Mouse (Mus musculus) heart, embryonic 14.5 days (tissue): ENCODE results near the gene Patj. TPM values are rescaled to one million over a fixed set of nuclear protein-coding genes. Genes with fewer than 3 reads are reported as not detected.

Experiments
- ATAC-seq: fragments of 200-750 bp; cut with Nextera tagmentation; 2 replicates; pipeline ENCODE4 v1.8.0; 2017; ENCODE audit warnings: low read depth, moderate TSS enrichment; ENCODE audit not compliant: insufficient number of reproducible peaks, insufficient read depth, low FRiP score
- H3K27ac ChIP-seq, 2 experiments: fragments of 200-500 bp in 1 of 2; fragments of 300-500 bp in 1 of 2; sonication (generic) in 1 of 2; replicated peaks in 1 of 2; 2 replicates each; pipeline ENCODE4 v1.5.1; 2012 to 2014; ENCODE audit warnings: low read depth in 2 of 2, low read length in 2 of 2, control low read depth in 1 of 2, mild to moderate bottlenecking in 1 of 2, mixed read lengths in 1 of 2; ENCODE audit not compliant: control insufficient read depth in 1 of 2, insufficient read depth in 1 of 2
- H3K27me3 ChIP-seq: fragments of 300-500 bp; sonication (generic); 2 replicates; pipeline ENCODE4 v1.6.1; 2014; ENCODE audit warnings: mild to moderate bottlenecking, low read length, control low read depth; ENCODE audit not compliant: control insufficient read depth, insufficient read depth
- H3K36me3 ChIP-seq: fragments of 300-500 bp; sonication (generic); 2 replicates; pipeline ENCODE4 v1.6.1; 2014; ENCODE audit warnings: mild to moderate bottlenecking, control low read depth, low read length, mixed read lengths; ENCODE audit not compliant: control insufficient read depth, insufficient read depth
- H3K4me1 ChIP-seq, 2 experiments: fragments of 200-500 bp in 1 of 2; fragments of 300-500 bp in 1 of 2; sonication (generic) in 1 of 2; 2 replicates each; pipeline ENCODE4 v1.6.1; 2012 to 2014; ENCODE audit warnings: low read length in 2 of 2, control low read depth in 1 of 2, mixed read lengths in 1 of 2; ENCODE audit not compliant: control insufficient read depth in 2 of 2, insufficient read depth in 2 of 2
- H3K4me2 ChIP-seq: fragments of 300-500 bp; sonication (generic); 2 replicates; pipeline ENCODE4 v1.6.1; 2014; ENCODE audit warnings: mild to moderate bottlenecking, low read length
- H3K4me3 ChIP-seq, 2 experiments: fragments of 200-500 bp in 1 of 2; fragments of 300-500 bp in 1 of 2; sonication (generic) in 1 of 2; 2 replicates each; pipeline ENCODE4 v1.5.1; 2012 to 2014; ENCODE audit warnings: low read length in 2 of 2, mild to moderate bottlenecking in 2 of 2, control low read depth in 1 of 2, low read depth in 1 of 2, moderate library complexity in 1 of 2; ENCODE audit not compliant: control insufficient read depth in 1 of 2, insufficient read depth in 1 of 2
- H3K9ac ChIP-seq: fragments of 300-500 bp; sonication (generic); 2 replicates; pipeline ENCODE4 v1.6.1; 2014; ENCODE audit warnings: mild to moderate bottlenecking, low read length
- H3K9me3 ChIP-seq: fragments of 300-500 bp; sonication (generic); 2 replicates; pipeline ENCODE4 v1.6.1; 2016; ENCODE audit warnings: low read length, control low read depth; ENCODE audit not compliant: control insufficient read depth
- WGBS: fragments of 180-500 bp; shearing (Covaris S2); extraction: QIAGEN DNeasy Blood & Tissue Kit; methylation state at CpG from one replicate; pipeline ENCODE4 v1.1.7; 2014; 5-methylcytosine and 5-hydroxymethylcytosine counted together
- polyA plus RNA-seq: library from polyadenylated mRNA; unstranded; fragments of >200 nt; fragmentation: Nextera tagmentation; extraction: Ambion mirVana; gene quantifications from 2 replicates; pipeline ENCODE4 v1.2.1, GENCODE M21; 2014

Patj gene
- polyA plus RNA-seq, 1 experiment from 2014 or later = 11.2 TPM

DNA sequence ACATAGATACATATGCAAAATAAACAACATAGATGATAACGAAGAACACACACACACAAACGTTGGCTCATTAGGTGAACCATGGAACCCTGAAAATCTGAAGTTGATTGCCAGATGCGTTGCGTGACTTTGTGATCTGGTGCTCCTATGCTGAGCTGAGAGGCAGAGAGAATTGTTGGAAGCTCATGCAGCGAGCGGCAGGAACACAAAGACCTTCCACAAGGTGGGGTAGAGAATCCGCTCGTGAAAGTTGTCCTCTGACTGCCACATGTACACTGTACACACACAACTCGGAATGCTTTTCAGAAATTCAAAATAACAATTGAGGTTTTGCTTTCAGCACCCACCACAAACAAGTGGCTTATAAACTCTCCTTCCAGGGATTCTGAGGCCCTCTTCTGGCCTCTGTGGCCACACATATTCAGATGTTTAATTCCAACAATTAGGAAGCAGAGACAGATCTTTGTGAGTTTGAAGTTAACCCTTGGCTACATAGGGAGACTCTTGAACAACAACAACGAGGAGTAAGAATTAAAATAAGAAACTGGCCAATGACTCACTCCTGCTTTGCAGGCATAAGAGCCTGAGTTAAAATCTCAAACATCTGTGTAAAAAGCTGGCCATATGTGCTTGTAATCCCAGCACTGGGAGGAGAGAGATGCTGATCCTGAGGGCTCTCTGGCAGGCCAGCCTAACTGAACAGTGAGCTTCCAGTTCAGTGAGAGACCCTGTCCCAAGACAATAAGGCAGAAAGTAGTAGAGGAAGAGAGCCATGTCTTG lies 116.6 kb downstream of the Patj start:
- 78% methylated on average over 10 of the region's 10 CpGs for WGBS
- H3K9ac ChIP-seq = no peak overlapping the region
- H3K27ac ChIP-seq = peak overlapping the region; percentile 83 to 90
- no peaks in the 10 kb centered on the region for H3K9me3 ChIP-seq
- no peak overlapping the region for H3K4me2 ChIP-seq
- H3K36me3 ChIP-seq = 0 out of 2 replicates have a peak, but pooled peaks cover 2% of the 10 kb centered on the region
- H3K27me3 ChIP-seq = no peaks in the 10 kb centered on the region
- H3K4me3 ChIP-seq = no peak overlapping the region
- peaks cover 17 to 20% of the 10 kb centered on the region in 2 experiments for H3K4me1 ChIP-seq
- ATAC-seq = no peak

DNA sequence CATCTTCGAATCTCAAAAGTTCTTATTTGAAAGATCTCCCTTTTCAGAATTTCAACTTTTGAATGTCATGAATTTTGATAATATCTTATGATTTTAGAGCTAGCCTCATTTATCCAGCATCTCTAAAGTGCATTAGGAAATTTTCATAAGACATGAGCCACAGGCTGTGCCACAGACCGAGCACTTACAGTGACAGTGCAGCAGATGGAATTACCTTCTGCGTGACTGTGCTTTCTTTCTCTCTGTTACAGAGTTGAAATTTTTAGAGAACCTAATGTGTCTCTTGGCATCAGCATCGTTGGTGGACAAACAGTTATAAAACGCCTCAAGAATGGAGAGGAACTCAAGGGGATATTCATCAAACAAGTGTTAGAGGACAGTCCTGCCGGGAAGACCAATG lies 124.9 kb downstream of the Patj start:
- Histone ChIP-seq H3K4me3 (no peak overlapping the region), H3K4me2 (no peak overlapping the region), H3K9me3 (no peaks in the 10 kb centered on the region), H3K36me3 (0 out of 2 replicates have a peak, but pooled peaks cover 7% of the 10 kb centered on the region), H3K27me3 (no peaks in the 10 kb centered on the region), H3K27ac (no peak overlapping the region), H3K9ac (no peak overlapping the region), H3K4me1 (no peaks in the 10 kb centered on the region)
- no peak for ATAC-seq
- 81% methylated on average over 6 of the region's 6 CpGs for WGBS

DNA sequence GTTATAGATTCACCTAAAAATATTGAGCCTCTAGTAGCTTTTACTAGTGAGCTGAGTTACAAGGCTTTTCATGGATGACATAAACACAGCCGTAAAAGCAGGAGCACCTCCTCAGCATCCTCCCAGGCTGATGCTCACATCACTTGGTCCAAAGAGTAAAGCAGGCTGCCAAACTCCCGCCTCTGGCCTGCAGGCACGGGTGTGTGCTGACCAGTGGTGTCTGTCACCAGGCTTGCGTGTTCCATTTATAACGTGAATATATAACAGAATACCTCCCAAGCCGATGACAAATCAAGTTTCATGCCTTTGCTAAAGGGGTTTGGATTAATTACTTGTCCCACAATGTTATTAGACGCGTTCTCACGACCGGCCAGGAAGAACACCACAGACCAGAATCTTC lies 128.9 kb downstream of the Patj start:
- H3K9ac ChIP-seq = no peak overlapping the region
- H3K36me3 ChIP-seq = 0 out of 2 replicates have a peak, but pooled peaks cover 5% of the 10 kb centered on the region
- ATAC-seq = no peak
- H3K4me3 ChIP-seq = no peak overlapping the region
- no peaks in the 10 kb centered on the region for H3K4me1 ChIP-seq
- WGBS = 90% methylated on average over 10 of the region's 10 CpGs
- no peak overlapping the region for H3K4me2 ChIP-seq
- H3K9me3 ChIP-seq = no peaks in the 10 kb centered on the region
- no peak overlapping the region for H3K27ac ChIP-seq
- no peaks in the 10 kb centered on the region for H3K27me3 ChIP-seq

DNA sequence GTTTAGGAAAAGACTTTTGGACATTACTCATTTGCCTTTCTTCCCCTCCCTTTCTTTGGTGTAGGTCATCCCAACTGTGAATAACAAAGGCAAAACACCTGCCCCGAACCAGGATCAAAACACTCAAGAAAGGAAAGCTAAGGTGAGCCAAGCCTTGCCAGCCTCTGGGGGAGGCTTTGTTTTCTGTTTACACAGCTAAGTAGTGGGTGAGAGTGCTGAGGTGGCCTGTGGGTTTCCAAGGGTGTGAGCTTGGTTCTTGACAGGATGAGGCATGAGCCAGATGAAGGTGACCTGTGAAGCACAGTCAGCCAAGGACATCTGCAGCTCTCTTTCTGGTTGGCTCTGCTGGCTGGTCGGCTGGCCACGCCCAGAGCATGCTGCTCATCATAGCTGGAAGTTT lies 139.9 kb downstream of the Patj start:
- Histone ChIP-seq H3K27ac (no peak overlapping the region), H3K4me3 (no peak overlapping the region), H3K27me3 (no peaks in the 10 kb centered on the region), H3K9ac (no peak overlapping the region), H3K9me3 (no peaks in the 10 kb centered on the region), H3K4me2 (no peak overlapping the region), H3K4me1 (no peaks in the 10 kb centered on the region), H3K36me3 (no peaks in the 10 kb centered on the region)
- ATAC-seq = no peak
- 85% methylated on average over 3 of the region's 3 CpGs for WGBS

DNA sequence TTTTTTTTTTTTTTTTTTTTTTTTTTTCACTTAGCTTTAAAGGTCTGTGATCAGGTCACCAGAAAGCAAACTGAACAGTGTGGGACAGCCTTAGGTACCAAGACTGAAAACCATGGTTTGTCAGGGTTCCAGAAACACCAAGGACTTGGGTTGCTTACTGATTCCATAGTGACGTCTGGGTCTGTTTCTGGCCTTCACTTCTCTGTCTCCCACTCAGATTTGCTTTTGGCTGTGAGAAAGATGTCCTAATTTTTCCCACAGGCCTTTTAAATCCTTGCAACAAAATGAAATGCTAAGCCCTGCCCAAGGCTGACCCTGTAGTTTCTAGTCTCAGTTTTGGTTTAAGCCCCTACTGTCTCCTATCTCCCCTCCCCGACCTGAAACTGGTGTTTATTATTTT lies 146.0 kb downstream of the Patj start:
- Histone ChIP-seq H3K27me3 (no peaks in the 10 kb centered on the region), H3K36me3 (no peaks in the 10 kb centered on the region), H3K9me3 (no peaks in the 10 kb centered on the region), H3K4me3 (no peak overlapping the region), H3K9ac (no peak overlapping the region), H3K4me2 (no peak overlapping the region), H3K27ac (no peak overlapping the region), H3K4me1 (no peaks in the 10 kb centered on the region)
- 80% methylated on average over 2 of the region's 2 CpGs for WGBS
- ATAC-seq = no peak

DNA sequence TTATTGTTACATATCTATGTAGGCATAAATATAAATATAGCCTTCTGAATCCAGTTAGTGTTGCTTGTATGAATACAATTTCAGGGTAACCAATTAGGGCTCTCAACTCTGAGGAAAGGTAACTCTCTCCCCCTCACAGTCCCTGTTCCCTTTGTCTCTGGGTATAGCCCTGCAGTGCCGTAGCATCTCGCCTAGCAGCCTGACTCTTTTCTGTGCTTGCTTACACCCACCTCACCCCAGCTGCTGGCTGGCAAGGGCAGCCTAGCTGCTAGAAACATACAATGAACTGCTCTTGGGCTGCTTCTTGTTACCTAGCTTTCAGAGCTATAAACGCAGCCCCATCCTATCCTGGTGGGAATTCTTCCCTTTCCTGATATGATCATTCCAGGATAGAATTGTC lies 147.4 kb downstream of the Patj start:
- no peaks in the 10 kb centered on the region for H3K36me3 ChIP-seq

DNA sequence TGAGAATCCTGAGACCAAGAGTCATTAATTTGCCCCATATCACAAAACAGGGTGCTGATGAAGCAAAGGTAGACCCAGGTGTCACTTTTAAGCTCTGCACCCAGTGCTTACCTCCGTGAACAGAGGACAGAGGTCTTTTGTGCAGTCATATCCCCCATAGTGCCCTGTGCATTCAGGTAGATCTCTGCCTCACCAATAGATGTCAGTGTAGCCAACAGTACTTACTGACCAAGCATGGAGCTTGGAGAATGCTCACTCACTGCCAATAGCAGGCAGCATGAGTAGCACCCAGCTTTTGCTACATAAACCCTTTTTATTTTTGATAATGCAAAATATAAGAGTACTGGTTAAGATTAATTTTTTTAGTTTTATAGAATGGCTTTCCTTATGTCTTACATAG lies 149.8 kb downstream of the Patj start:
- H3K4me1 ChIP-seq = peaks cover 2 to 5% of the 10 kb centered on the region in 2 experiments; a peak in 2 of 4 replicates
- no peaks in the 10 kb centered on the region for H3K36me3 ChIP-seq
- WGBS = 32% methylated on average over 1 of the region's 1 CpGs
- no peak; the same call in 1 of the 2 replicates for ATAC-seq
- no peak overlapping the region for H3K4me3 ChIP-seq
- H3K9me3 ChIP-seq = no peaks in the 10 kb centered on the region
- H3K4me2 ChIP-seq = no peak overlapping the region
- no peak overlapping the region for H3K27ac ChIP-seq
- H3K9ac ChIP-seq = no peak overlapping the region
- no peaks in the 10 kb centered on the region for H3K27me3 ChIP-seq

More for the DNA sequence above, 147.4 kb downstream of the Patj start:
- H3K9me3 ChIP-seq = no peaks in the 10 kb centered on the region
- no peaks in the 10 kb centered on the region for H3K4me1 ChIP-seq
- H3K27me3 ChIP-seq = no peaks in the 10 kb centered on the region
- H3K9ac ChIP-seq = no peak overlapping the region
- no peak overlapping the region for H3K4me2 ChIP-seq
- 67% methylated on average over 3 of the region's 3 CpGs for WGBS
- no peak overlapping the region for H3K27ac ChIP-seq
- no peak overlapping the region for H3K4me3 ChIP-seq
- ATAC-seq = no peak
